Mouse (Mus musculus) spleen, adult 2 months (tissue): ENCODE results near the gene Scfd2.

Experiments
- CTCF ChIP-seq: fragments of 200-500 bp; IDR thresholded peaks from 2 replicates; pipeline ENCODE4 v1.5.1; 2011; ENCODE audit warnings: mild to moderate bottlenecking, inconsistent platforms; ENCODE audit not compliant: insufficient read depth, insufficient read length, insufficient replicate concordance; ENCODE audit errors: extremely low read depth
- POLR2A ChIP-seq: fragments of 200-500 bp; IDR thresholded peaks from 2 replicates; pipeline ENCODE4 v1.6.1; 2011; ENCODE audit warnings: low read depth, low read length, inconsistent platforms

DNA sequence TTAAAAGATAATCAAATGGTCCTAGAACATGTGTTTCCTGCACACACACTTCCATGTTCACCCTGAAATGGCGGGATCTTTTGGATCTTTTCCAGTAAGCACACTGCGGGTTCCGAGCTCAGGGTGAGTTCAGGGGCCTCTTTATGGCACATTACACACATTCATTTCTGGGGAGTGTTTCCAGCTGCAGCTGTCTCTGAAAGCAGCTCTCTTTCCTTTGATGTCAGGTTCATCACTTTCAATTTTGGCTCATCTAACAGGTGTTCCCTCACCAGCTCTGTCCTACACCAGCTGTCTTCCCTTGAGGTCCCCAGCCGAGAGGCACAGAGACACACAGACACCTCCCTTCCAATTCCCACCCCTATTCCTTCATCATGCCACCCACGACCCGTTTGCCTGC, 270.5 kb downstream of the Scfd2 start:
- TF ChIP-seq CTCF, result no peak
- TF ChIP-seq POLR2A, result no peak
